Mouse (Mus musculus) adrenal gland, adult 2 months (tissue): ENCODE measurements around the gene Ghitm. TPM values are rescaled to one million over a fixed set of nuclear protein-coding genes. Genes with fewer than 3 reads are reported as not detected.
"Not testable (repeated sequence)": the region's sequence is repeated elsewhere in the genome, so short reads cannot be mapped to it uniquely, and the experiment has no call there.

Experiments
- DNase-seq: peaks from one replicate; pipeline ENCODE4 v3.0.0; 2021
- long read RNA-seq: library from polyadenylated mRNA; stranded (forward); transcript quantifications from one replicate; pipeline ENCODE4 v2.0.0, GENCODE M21; 2021
- polyA plus RNA-seq: library from polyadenylated mRNA; depleted of rRNA; stranded (reverse); fragments of >200 nt; gene quantifications from 2 replicates; pipeline ENCODE4 v1.2.3, GENCODE M21; 2012; rRNA removed
- total RNA-seq, 2 experiments: library from RNA; stranded (reverse); gene quantifications; 2 replicates each; pipeline ENCODE4 v1.2.3; 2021

Gene Ghitm
- 100 to 1,000 TPM; 752 to 904 TPM for total RNA-seq
- polyA plus RNA-seq, result 135 and 189 TPM in 2 replicates
- long read RNA-seq, transcript Ghitm-202 (9 exons, 3,188 nt), result major isoform, 733 of 876 reads
- long read RNA-seq, transcript Ghitm-201 (9 exons, 2,573 nt), result minor isoform, 29 of 876 reads
- long read RNA-seq, partial matches to known transcripts, result 89 of 876 reads
- long read RNA-seq, other reads (novel, unspliced or antisense), result 24 of 876 reads

GRCm38 (mm10) chr14:37135127-37135593 is at the start of gene Ghitm:
TSS of gene Ghitm (minus strand) at chr14:37135272.
- DNase-seq, result peak; percentile 98

- DNase-seq, result no peak
Measured at GRCm38 (mm10) chr14:37184871-37185270, 49.8 kb upstream of the Ghitm start.

GRCm38 (mm10) chr14:37174484-37174883 is 39.4 kb upstream of the Ghitm start:
- DNase-seq, result no peak

GRCm38 (mm10) chr14:37165266-37165926 is 30.3 kb upstream of the Ghitm start:
- peak; percentile 16 for DNase-seq

GRCm38 (mm10) chr14:37164392-37165032 is 29.4 kb upstream of the Ghitm start:
- no peak for DNase-seq

GRCm38 (mm10) chr14:37163277-37163956 is 28.3 kb upstream of the Ghitm start:
- no peak for DNase-seq

GRCm38 (mm10) chr14:37154391-37154790 is 19.3 kb upstream of the Ghitm start:
- DNase-seq, result no peak

- DNase-seq, result no peak
Measured at GRCm38 (mm10) chr14:37139051-37139710, 4.1 kb upstream of the Ghitm start.

GRCm38 (mm10) chr14:37137596-37137995 is 2.5 kb upstream of the Ghitm start:
- DNase-seq, result not testable (repeated sequence)

- no peak for DNase-seq
Measured at GRCm38 (mm10) chr14:37136110-37136509, 1.0 kb upstream of the Ghitm start.

GRCm38 (mm10) chr14:37135671-37136070 is 599 bp upstream of the Ghitm start:
- DNase-seq, result no peak

GRCm38 (mm10) chr14:37134304-37135126 is 557 bp downstream of the Ghitm start:
- DNase-seq, result no peak

- DNase-seq, result peak; percentile 25
Measured at GRCm38 (mm10) chr14:37127652-37128051, 7.4 kb downstream of the Ghitm start.

- DNase-seq, result no peak
Measured at GRCm38 (mm10) chr14:37119233-37119632, 15.8 kb downstream of the Ghitm start.

GRCm38 (mm10) chr14:37113922-37114321 is 21.1 kb downstream of the Ghitm start, which contains the start of gene 2610528A11Rik:
TSS of gene 2610528A11Rik (minus strand) at chr14:37114022.
- no peak for DNase-seq

GRCm38 (mm10) chr14:37112931-37113330 is 22.1 kb downstream of the Ghitm start:
- DNase-seq, result peak; percentile 45

GRCm38 (mm10) chr14:37111371-37111770 is 23.7 kb downstream of the Ghitm start:
- no peak for DNase-seq

GRCm38 (mm10) chr14:37110456-37110855 is 24.6 kb downstream of the Ghitm start:
- no peak for DNase-seq

GRCm38 (mm10) chr14:37109975-37110374 is 25.1 kb downstream of the Ghitm start:
- DNase-seq, result no peak

GRCm38 (mm10) chr14:37109460-37109859 is 25.6 kb downstream of the Ghitm start:
- DNase-seq, result no peak

- DNase-seq, result no peak
Measured at GRCm38 (mm10) chr14:37105846-37106245, 29.2 kb downstream of the Ghitm start.
